Mouse (Mus musculus) regulatory T cell (primary cell): Measurements from ENCODE around the gene Dennd2a.

ENCODE experiments used
- in situ Hi-C: fragments of 300-600 bp; cut with MboI, MseI; formaldehyde crosslinking; loops from one replicate; pipeline ENCODE4 v1.15.1; 2025; ENCODE audit warnings: high pct_unique_total_duplicates

Gene Dennd2a

GRCm38 (mm10) chr6:39557723-39558261 is at the start of gene Dennd2a:
TSS of gene Dennd2a (minus strand) at chr6:39557867.
- in situ Hi-C loops: no loop called here

GRCm38 (mm10) chr6:39607365-39607764 is 49.7 kb upstream of the Dennd2a start:
- in situ Hi-C loops: no loop called here

- in situ Hi-C loops: no loop called here
Measured at GRCm38 (mm10) chr6:39606862-39607261, 49.2 kb upstream of the Dennd2a start.

GRCm38 (mm10) chr6:39606056-39606455 is 48.4 kb upstream of the Dennd2a start:
- in situ Hi-C loops: no loop called here

- in situ Hi-C loops: no loop called here
Measured at GRCm38 (mm10) chr6:39604565-39604964, 46.9 kb upstream of the Dennd2a start.

GRCm38 (mm10) chr6:39601828-39602227 is 44.2 kb upstream of the Dennd2a start:
- in situ Hi-C loops: no loop called here

- in situ Hi-C loops: no loop called here
Measured at GRCm38 (mm10) chr6:39600851-39601250, 43.2 kb upstream of the Dennd2a start.

- in situ Hi-C loops: no loop called here
Measured at GRCm38 (mm10) chr6:39592401-39593214, 34.9 kb upstream of the Dennd2a start, which contains the start of gene Ndufb2. TSS of gene Ndufb2 (plus strand) at chr6:39592574.

- in situ Hi-C loops: no loop called here
Measured at GRCm38 (mm10) chr6:39591481-39591880, 33.8 kb upstream of the Dennd2a start.

- in situ Hi-C loops: no loop called here
Measured at GRCm38 (mm10) chr6:39585517-39585916, 27.9 kb upstream of the Dennd2a start, which contains the start of gene Gm42420. TSS of gene Gm42420 (plus strand) at chr6:39585753.

GRCm38 (mm10) chr6:39581087-39581784 is 23.6 kb upstream of the Dennd2a start:
- in situ Hi-C loops: no loop called here

- in situ Hi-C loops: no loop called here
Measured at GRCm38 (mm10) chr6:39580558-39580957, 22.9 kb upstream of the Dennd2a start.

GRCm38 (mm10) chr6:39579552-39579951 is 21.9 kb upstream of the Dennd2a start:
- in situ Hi-C loops: no loop called here

- in situ Hi-C loops: no loop called here
Measured at GRCm38 (mm10) chr6:39574951-39575350, 17.3 kb upstream of the Dennd2a start.

GRCm38 (mm10) chr6:39574555-39574869 is 16.8 kb upstream of the Dennd2a start:
- in situ Hi-C loops: no loop called here

- in situ Hi-C loops: no loop called here
Measured at GRCm38 (mm10) chr6:39573791-39574554, 16.3 kb upstream of the Dennd2a start, which contains the start of gene Adck2. TSS of gene Adck2 (plus strand) at chr6:39573873.

- in situ Hi-C loops: no loop called here
Measured at GRCm38 (mm10) chr6:39570426-39570825, 12.8 kb upstream of the Dennd2a start.

GRCm38 (mm10) chr6:39567528-39567927 is 9.9 kb upstream of the Dennd2a start:
- in situ Hi-C loops: loop anchor here (5.0 kb wide), 1 partner anchor 215 kb away; no protein-coding TSS in a partner anchor

GRCm38 (mm10) chr6:39562166-39563015 is 4.7 kb upstream of the Dennd2a start:
- in situ Hi-C loops: loop anchor here (5.0 kb wide), 1 partner anchor 95 kb away; no protein-coding TSS in a partner anchor

- in situ Hi-C loops: no loop called here
Measured at GRCm38 (mm10) chr6:39559276-39559939, 1.7 kb upstream of the Dennd2a start.
